Mouse (Mus musculus) MEL-GATA-1-ER (cell line): ENCODE data around the gene Relb.
"Not testable (repeated sequence)": the region's sequence is repeated elsewhere in the genome, so short reads cannot be mapped to it uniquely, and the experiment has no call there.

ENCODE experiments used
- DNase-seq: peaks from one replicate; pipeline ENCODE4 v3.0.0-alpha.2; 2012; ENCODE audit warnings: low read depth; ENCODE audit errors: extremely low read depth

Relb gene

DNA sequence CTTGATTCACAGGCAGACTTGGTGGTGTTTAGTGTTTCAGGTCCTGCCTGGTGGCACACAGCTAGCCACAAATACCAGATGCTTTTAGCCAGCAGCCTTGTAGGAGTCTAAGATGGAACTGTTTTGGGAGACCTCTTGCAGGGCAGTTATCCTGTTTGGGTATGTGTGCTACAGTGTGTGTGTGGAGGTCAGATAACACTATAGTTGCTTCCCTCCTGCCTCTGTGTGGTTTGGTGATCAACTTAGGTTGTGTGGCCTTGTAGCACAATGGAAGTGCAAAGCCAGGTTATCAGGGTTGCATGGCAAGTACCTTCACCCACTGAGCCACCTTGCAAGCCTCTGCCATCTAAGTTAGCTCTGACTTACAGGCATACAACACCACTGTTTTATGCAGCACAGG lies 3.5 kb upstream of the Relb start:
- DNase-seq: peak; percentile 64

DNA sequence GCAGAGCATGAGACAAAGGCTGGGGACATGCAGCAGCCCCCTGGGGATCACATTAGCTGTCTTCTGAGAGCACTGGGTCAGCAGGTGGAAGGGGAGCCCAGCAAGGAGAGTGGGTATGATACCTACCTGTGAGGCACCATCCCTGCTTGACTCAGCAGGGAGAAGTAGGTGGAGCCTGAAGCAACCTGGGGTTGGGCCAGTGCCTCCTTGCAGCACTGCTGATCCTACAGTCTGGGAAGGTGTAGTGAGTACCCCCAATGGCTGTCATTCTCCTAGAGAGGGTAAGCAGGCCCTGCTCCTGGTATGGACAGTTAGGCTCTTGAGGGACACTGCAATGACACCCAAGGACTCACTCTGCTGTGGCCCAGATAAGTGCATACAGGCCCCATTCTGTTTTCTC lies 3.0 kb upstream of the Relb start:
- DNase-seq: no peak

DNA sequence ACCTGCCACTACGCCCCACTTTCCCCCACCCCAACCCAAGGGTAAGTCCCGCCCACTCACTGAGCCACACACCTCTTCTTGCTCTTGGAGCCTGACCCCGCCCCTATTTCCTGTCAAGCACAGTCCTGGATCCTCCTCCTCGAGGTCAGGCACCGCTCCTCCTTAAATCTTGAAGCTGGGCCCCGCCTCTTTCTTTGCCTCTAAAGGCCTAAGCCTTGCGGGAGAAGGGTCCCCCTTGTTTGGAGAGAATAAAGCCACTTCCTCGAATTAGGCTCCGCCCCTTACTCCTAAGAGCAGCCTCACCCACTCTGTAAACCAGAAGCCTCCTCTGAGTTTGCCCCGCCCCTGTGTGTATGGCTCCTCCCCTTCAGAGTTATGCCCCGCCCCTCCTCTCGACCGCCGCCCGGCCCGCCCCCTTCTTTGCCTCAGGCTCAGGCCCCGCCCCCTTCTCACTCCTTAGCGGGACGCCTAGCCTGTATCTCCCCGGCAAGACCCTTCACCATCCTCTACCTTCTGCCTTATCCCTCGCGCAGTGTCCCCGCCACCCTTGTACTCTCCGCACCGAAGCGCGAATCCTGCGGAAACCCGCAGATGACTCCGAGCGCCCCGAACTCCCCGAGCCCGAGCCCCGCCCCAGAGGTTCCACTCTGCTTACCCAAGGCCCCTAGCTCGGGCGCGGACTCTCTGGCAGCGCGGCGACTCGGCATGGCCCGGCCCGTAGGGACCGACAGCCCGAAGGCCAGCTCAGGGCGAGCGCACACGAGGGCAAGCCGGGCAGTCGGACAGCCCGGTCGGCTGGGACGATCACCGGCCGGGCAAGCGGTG lies 490 bp downstream of the Relb start:
- DNase-seq: peak; percentile 98

DNA sequence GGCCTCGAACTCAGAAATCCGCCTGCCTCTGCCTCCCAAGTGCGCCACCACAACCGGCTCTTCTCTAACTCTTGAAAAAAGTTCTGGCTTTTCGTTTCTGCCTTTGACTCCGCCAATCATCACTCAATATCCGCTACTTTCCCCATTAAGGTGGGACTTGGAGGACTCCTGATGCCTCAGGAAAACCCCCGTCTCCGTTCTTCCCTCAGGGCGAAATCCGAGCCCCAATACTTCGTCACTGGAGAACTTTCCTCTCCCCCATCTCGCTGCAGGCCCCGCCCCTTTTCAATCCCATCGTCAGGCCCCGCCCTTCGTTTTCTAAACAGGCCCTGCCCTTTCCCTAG lies 1.1 kb downstream of the Relb start:
- DNase-seq: no peak

DNA sequence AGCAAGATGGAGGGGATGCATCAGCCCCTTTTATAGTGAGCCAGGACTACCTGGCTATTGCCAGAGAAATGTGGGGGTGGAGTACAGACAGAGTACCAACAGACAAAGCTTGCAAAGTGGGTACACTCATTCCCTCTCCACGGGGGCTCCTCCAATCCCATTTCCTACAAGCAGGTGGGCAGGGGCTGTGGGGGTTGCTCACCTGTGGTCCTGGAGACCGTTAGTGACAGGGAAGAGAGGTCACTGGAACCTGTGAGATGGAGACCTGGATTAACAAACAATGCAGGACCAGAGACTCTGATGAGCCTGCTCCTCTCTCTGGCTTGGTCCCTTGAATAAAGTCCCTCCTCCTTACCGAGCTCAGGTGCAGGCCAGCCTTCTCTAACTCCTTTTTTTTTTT lies 1.5 kb downstream of the Relb start:
- DNase-seq: no peak

DNA sequence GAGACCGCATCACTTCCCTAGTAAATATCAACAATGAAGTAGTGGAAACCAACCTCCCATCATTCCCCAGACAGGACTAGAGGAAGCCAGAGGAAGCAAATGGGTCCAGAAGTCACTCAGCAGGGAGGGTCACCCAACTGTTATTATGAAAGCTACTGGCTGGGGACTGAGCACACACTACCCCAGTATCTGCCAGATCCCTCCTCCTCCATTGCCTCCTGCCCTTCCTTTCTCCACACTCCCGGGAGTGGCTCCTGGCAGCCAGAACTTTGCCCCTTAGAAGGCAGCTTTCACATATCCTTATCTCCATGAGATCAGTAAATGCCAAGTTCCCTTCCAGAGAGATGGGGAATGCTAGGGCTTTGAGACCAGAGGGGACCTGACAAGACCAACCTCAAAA lies 5.8 kb downstream of the Relb start:
- DNase-seq: no peak

DNA sequence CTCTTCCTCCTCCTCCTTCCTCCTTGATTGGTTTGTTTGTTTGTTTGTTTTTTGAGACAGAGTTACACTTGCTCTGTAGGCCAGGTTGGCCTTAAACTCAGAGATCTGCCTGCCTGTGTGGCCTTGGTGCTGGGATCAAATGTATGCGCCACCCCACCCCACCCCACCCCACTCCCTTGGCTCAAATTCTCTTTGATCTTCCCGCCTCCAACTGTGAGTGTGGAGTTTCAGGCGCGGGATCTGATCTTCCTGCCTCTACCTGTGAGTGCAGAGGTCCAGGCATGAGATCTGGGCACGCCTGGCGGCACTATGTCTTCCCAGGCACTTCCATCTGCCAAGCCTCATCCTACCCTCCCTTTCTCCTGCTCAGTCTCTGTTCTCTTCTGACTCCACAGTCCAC lies 7.0 kb downstream of the Relb start:
- no peak for DNase-seq

DNA sequence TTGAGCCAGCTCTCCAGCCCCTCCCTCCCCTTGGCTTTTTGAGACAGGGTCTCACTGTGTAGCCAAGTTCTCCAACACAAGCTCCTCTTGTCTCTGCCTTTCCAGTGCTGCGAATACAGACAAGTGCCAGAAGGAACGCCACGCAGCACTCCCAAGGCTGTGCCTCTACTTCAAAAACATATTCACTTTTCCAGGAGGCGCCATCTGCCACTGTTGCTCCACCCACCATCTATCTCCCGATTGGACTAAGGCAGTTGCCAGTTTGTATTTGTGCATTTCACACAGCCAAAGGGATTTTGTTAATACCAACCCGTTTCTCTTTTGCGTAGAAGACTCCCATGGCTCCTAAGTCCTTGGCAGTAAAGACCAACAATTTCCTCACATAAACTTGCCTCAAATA lies 8.4 kb downstream of the Relb start:
- no peak for DNase-seq

DNA sequence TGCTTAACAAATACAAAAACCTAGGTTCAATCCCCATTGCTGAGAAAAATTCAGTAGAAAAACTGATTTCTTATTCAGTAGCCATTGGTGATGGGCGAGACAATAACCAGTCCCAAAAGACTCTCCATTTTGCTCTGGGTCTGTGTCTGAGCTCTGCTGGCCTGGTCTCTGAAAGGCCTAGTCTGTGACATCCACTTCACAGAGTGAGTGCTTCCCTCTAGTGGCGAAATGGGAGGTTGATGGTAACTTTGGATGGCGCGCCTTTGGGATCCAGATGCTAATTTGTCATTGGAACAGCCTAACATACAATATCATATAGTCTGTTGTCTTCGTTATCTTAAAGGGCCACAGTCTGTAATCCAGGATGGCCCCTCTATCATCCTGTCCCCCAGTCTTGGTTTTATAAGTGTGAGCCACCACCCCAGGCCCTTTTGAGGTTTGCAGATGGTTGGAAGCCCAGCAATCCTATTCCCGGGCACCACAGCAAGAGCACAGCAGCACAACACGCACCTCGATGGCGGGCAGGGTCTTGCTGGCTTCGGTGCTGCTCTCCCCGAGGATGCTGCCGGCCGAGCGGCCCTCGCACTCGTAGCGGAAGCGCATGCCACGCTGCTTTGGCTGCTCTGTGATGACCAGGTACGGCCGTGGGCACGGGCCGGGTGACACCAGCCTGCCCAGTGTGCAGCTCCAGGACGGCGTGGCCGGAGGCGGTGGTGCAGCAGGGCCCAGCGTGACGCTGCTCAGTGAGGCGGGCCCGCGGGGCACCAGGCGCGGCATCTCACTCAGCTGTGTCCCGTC lies 10.0 kb downstream of the Relb start:
- peak; percentile 58 for DNase-seq

DNA sequence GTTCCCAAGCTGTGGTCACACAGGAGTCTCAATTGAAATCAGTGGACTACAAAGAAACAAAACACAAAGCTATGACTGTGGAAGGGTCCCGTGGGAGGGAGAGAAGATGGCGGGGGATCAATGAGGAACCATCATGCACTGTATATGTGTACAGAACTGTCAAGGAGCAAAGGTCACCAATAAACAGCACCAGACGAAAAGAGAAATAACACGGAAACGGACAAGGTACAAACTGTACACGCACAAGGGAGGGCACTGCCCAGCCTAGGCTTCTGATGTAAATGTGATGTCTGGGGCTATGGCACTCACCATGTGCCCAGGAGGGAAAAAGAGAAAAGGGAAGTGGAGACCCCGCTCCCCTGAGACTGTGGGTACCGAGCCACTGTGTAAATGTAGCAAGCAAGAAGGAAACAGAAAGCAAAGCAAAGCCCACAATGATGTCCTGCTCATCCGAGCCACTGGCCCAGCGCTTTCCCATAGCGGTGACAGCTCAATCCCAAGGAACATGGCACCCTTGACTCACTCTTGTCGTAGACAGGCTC lies 14.1 kb downstream of the Relb start:
- DNase-seq: no peak

DNA sequence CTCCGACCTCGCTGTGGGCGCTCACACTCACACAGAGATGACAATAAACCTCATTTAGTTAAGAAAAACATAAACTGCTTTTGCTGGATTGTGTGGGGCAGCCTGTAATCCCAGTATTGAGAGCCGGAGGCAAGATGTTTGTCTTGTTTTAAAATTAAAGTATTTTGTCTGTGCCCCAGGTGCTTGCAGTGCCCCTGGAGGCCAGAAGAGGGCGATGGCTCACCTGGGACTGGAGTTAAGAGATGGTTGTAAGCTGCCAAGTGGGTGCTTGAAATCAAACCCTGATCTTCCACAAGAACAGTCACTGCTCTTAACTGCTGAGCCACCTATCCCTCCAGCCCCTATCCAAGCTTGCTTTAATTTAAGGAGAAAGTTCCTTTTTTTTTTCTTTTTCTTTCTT lies 18.3 kb downstream of the Relb start:
- no peak for DNase-seq

DNA sequence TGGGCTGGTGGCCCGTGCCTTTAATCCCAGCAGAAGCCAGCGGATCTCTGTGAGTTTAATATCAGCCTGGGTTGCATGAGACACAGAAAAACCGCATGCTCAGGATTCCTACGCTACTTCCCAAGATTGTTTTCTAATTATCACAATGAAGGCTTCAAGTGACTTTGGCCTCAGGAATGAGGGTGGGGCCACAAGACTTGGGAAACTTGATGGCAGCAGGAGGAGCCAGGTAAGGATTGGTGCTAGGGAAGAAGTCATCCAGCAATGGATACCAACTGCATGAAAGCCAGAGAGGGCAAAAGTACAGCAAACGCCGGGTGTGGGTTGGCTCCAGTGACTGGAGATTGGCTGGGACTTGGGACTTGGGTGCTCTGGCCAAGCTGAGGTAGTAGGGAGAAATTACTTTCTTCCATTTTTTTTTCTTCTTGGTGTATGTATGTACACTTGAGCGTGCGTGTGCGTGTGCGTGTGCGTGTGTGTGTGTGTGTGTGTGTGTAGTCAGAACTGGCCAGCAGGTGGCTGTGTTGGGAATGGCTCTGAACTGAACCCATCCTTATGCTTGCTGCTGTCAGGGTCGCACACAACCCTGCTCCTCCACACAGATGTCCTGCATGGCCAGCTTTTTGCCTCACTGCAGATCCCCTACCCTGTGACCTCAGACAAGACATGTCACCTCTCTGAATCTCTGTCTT lies 19.5 kb downstream of the Relb start:
- DNase-seq: no peak

DNA sequence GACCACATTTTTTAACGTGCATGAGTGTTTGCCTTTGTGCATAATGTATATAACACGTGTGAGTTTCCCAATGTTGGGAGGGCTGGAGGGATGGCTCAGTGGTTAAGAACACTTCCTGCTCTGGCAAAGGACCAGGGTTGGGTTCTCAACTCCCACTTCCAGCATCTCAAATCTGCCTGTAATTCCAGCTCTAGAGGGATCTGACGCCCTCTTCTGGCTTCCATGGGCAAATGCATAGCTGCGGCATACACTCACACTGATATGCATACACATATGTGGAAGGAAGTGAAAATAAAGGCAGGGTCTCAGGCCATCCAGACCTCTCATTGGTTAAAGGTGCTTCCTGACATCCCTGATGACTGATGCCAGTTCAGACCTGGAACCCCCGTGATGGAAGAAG lies 21.9 kb downstream of the Relb start:
- DNase-seq: no peak

DNA sequence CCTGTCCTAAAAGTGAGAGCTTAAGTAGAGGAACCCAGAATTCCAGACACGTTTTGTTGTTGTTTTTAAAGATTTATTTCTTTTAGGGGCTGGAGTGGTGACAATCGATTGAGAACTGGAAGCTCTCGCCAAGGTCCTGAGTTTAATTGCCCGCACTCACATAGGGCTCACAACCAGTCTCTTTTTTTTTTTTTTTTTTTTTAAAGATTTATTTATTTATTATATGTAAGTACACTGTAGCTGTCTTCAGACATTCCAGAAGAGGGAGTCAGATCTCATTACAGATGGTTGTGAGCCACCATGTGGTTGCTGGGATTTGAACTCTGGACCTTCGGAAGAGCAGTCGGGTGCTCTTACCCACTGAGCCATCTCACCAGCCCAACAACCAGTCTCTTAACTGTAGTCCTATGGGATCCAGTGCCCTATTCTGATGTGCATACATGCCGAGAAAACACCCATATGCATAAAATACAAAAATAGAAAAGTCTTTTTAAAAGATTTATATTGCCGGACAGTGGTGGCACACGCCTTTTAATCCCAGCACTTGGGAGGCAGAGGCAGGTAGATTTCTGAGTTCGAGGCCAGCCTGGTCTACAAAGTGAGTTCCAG lies 24.5 kb downstream of the Relb start:
- not testable (repeated sequence) for DNase-seq

DNA sequence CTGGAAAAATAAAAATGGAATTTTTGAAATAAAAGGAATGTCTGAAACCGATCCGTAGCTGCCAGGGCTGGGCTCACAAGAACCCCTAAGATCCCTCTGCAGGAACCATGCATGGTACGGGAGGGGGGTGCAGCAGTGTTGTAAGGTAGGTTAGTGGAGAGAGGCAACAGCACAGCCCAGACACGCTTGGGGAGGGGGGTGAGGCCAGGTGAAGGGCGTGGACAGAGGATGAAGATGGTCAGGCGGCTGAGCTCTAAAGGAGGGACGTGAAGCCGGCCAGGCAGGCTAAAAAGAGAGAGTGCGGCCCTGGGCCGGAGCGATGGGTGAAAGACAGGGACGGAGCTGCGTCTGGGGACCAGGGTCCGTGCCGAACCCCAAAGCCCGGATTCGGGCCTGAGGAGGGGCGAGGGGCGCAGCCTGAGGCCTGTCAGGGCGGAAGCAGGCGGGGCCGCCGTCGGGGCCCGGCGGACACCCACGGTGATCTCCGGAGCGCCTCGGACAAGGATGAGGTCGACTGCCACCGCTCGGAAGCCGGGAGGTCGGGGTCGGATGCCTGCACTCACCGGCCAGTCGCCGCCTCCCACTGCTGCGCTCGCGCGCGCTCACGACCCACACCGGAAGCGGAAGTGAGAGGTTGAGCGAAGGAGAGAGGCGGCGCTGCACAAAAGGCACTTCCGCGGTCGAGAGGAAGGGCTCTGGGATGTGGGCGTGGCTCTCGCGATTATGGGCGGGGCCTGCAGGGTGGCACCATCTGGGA lies 25.2 kb downstream of the Relb start, which contains the start of gene Clasrp:
Clasrp (minus strand) TSS at position 638 of the 757 bp plus-strand sequence.
- peak; percentile 83 for DNase-seq

DNA sequence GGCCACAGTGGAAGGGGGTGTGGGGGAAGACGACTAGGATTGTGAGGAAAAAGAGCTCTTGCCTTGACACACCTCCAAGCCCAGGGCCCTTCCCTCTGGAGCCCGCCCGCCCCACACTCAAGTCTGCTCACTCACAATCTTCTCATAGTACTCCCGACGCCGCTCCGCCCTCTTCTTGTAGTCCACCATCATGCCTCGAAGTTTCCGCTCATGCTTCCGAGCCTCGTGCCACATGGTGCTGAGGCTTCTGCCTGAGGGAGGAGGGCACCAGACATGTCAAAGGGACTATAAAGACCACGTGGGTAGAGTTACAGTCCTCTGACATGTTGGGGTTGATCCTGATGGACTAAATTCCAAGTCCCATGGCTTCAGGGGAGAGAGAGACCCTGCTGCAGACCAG lies 26.2 kb downstream of the Relb start:
- no peak for DNase-seq

DNA sequence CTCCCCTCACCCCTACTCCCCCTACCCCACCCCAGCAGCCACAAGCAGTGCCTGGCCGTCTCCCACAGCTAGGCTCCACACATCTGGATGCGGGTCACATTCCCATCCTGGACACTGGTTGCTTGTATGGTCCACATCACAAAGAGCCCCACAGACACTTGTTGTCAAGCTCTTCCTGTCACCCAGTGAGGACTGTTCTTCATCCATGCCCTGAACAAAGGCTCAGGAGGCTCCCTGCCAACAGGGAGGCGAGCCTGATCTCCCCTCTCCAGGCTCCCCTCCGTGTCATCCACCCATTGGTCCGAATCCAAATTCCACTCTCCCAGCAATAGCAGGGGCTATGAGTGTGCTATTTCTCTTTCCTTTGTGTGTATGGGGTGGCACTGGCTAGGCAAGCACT lies 28.7 kb downstream of the Relb start:
- no peak for DNase-seq

DNA sequence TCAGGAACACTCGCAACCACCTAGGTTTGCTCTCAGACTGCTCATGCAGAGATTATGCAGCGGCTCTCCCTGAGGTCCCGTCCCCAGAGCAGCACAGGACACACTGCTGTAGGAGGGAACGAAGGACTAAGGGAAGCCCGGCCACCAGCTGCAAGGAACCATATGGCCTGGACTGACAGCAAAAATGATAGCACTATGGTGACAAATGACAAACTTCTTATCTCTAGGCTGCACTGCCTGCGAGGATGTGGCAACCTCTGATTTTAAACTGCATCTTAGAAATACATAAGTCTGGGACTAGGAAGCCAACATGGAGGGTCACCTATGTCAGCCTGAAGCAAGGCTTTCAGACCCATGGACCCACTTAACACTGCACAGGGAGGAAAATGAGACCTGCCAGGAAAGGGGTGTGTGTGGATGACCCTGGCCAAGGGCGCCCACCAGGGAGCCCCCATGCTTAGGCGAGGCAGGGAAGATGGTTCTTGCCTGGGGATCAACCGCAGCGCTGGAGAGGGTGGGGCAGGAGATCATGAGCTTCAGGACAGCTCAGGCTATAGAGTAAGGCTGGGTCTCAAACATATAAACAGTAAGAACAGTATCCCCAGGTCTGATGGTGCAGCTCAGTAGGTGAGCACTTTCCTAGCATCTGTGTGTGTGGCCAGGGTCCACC lies 36.0 kb downstream of the Relb start:
- no peak for DNase-seq

DNA sequence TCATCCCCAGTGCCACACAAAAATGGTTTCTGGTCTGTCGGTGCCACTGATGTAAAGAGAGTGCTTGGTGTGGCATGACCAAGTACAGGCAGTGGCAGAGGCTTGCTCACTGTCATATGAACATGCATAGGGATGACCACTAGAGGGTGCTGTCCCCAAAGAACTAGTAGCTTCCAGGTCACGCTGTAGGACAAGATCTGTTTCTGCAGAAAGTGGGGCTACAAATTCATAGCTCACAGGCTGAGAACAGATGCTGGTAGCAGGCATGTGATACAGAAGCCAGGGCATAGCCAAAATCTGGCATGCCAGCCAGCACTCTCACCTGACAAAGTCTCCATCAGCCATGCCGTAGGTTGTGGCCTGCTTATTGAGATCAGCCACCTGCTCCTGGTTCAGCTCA lies 39.3 kb downstream of the Relb start:
- peak; percentile 64 for DNase-seq

DNA sequence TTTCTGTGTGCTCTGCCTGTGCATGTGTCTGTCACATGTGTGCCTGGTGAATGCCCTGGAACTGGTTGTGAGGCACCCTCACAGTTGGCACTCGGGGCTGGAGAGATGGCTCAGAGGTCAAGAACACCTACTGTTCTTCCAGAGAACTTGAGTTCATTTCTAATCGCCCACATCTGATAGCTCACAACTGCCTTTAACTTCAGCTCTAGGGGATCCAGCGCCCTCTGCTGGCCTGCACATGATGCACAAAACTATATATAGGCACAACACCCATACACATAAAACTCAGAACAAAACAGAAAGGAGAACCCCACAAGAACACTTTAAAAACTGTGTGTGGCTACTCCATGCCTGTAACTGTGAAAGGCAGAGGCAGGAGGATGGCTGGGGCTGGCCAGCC lies 40.0 kb downstream of the Relb start:
- DNase-seq: no peak
